Mouse (Mus musculus): ENCODE data around the gene Nt5dc2. TPM values are rescaled to one million over a fixed set of nuclear protein-coding genes. Genes with fewer than 3 reads are reported as not detected.

Gene Nt5dc2
- polyA plus RNA-seq, 1 experiment from 2014 or later = 341 TPM

DNA sequence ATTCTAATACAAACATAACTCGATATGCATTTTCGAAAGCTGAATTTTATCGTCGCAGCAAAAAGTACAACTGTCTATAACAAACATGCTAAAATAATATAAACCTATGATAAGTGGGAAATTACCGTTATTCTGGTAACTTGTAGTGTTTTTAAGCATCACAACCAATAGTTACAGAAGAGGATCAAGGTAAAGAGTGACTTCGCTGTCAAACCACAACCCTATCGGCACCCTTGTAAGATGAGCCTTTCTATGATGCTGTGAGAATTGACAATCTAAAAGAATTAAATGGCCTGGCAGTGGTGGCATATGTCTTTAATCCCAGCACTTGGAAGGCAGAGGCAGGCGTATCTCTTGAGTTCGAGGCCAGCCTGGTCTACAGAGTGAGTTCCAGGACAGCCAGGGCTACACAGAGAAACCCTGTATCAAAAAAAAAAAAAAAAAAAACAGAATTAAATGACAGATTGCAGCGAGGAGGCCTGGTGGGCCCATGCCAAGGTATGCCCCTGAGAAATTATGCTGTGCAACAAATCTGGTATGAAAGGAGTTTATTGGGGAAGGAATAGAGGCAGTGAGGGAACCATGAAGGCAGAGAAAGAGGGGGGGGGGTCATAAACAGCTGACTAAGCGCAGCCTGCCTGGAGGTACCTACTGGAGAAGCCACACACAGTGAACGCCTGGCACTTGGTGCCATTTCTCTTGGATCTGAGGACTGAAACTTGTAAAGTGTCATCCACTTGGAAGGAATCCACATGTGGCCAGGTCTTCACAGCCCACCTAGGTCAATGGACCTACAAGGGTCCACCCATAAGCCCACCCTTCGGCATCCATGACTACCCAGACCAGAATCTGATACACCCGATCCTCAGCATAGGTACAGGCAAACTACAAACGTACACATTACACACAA is 1.3 kb upstream of the Nt5dc2 start:
- Histone ChIP-seq H3K9ac (ENCODE audit: low read length) (peak overlapping the region; percentile 47), H3K27ac (replicated peaks in 1 of 2; ENCODE audit: control insufficient read depth in 1 of 2, insufficient read depth in 1 of 2, low read depth in 2 of 2, low read length in 2 of 2) (peak overlapping the region; percentile 83 to 84), H3K4me2 (ENCODE audit: low read length) (peak overlapping the region; percentile 88), H3K36me3 (ENCODE audit: control insufficient read depth, insufficient read depth, low read length) (peaks cover 9% of the 10 kb centered on the region), H3K4me1 (ENCODE audit: control insufficient read depth in 2 of 2, insufficient read depth in 2 of 2, low read length in 2 of 2) (peaks cover 30 to 49% of the 10 kb centered on the region in 2 experiments), H3K9me3 (ENCODE audit: control insufficient read depth, low read length) (no peaks in the 10 kb centered on the region), H3K4me3 (ENCODE audit: control insufficient read depth in 1 of 2, insufficient read depth in 1 of 2, low read depth in 1 of 2, low read length in 2 of 2) (peak overlapping the region; percentile 21 to 69; a peak in 3 of 4 replicates), H3K27me3 (ENCODE audit: control insufficient read depth, insufficient read depth, low read length) (no peaks in the 10 kb centered on the region)
- WGBS = 67% methylated on average over 15 of the region's 15 CpGs
- no peak for ATAC-seq (ENCODE audit: insufficient number of reproducible peaks, insufficient read depth, low FRiP score, low read depth)

DNA sequence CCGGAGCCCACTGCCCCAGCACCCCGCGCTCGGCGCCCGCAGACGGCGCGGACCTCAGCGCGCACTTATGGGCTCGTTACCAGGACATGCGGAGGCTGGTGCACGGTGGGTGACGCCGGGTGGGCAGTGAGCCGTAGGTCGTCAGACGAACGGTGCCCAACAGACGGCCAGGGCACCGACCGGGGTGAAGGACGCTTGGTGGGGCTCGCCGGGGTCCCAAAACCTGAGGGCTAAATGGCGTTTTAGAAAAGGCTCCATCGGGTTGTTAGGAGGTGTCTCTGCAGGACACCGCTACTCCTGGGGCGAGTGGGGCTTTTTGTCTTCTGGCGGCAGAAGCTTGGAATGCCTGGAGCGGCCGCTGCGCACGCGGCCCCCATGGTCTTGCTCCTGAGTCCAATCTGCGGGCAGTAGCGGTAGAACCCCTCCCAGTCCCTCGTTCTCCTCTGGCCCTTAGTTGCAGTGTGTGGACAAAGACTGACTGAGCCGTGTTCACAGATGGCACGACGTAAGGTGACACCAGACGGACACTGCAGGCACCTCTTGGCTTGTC is 494 bp downstream of the Nt5dc2 start:
- peaks cover 21% of the 10 kb centered on the region for H3K36me3 ChIP-seq (ENCODE audit: control insufficient read depth, insufficient read depth, low read length)
- peaks cover 25 to 36% of the 10 kb centered on the region in 2 experiments for H3K4me1 ChIP-seq (ENCODE audit: control insufficient read depth in 2 of 2, insufficient read depth in 2 of 2, low read length in 2 of 2)
- no peak for ATAC-seq (ENCODE audit: insufficient number of reproducible peaks, insufficient read depth, low FRiP score, low read depth)
- H3K4me3 ChIP-seq (ENCODE audit: control insufficient read depth in 1 of 2, insufficient read depth in 1 of 2, low read depth in 1 of 2, low read length in 2 of 2) = peak overlapping the region; percentile 74 to 88
- H3K9ac ChIP-seq (ENCODE audit: low read length) = peak overlapping the region; percentile 93
- WGBS = 0% methylated on average over 43 of the region's 43 CpGs
- no peaks in the 10 kb centered on the region for H3K9me3 ChIP-seq (ENCODE audit: control insufficient read depth, low read length)
- H3K27ac ChIP-seq (replicated peaks in 1 of 2; ENCODE audit: control insufficient read depth in 1 of 2, insufficient read depth in 1 of 2, low read depth in 2 of 2, low read length in 2 of 2) = peak overlapping the region; percentile 4 to 83
- H3K4me2 ChIP-seq (ENCODE audit: low read length) = peak overlapping the region; percentile 84
- H3K27me3 ChIP-seq (ENCODE audit: control insufficient read depth, insufficient read depth, low read length) = no peaks in the 10 kb centered on the region

DNA sequence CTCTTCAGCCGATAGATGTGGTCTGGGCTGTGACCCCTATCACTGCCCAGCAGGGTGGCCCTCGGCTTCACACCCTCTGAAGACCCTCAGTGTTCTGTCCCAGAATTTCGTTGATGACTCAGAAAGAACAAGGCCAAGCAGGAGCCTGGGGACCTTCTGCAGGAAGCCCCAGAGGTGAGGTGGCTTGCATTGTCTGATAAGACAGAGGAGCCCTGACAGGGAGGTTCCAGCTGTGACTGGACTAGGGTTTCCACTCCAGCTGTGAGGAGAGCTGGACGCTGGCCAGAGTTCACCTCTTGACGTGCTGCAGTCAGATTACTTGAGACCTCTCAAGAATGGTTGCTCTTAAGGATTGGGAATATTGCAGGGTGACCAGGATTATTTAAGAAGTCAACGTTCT is 1.2 kb downstream of the Nt5dc2 start:
- no peak overlapping the region for H3K27ac ChIP-seq (replicated peaks in 1 of 2; ENCODE audit: control insufficient read depth in 1 of 2, insufficient read depth in 1 of 2, low read depth in 2 of 2, low read length in 2 of 2)
- 2% methylated on average over 6 of the region's 6 CpGs for WGBS
- H3K4me1 ChIP-seq (ENCODE audit: control insufficient read depth in 2 of 2, insufficient read depth in 2 of 2, low read length in 2 of 2) = peaks cover 21 to 32% of the 10 kb centered on the region in 2 experiments
- H3K9ac ChIP-seq (ENCODE audit: low read length) = peak overlapping the region; percentile 93
- peak overlapping the region; percentile 84 for H3K4me2 ChIP-seq (ENCODE audit: low read length)
- peak overlapping the region; percentile 74 to 88 for H3K4me3 ChIP-seq (ENCODE audit: control insufficient read depth in 1 of 2, insufficient read depth in 1 of 2, low read depth in 1 of 2, low read length in 2 of 2)
- no peaks in the 10 kb centered on the region for H3K27me3 ChIP-seq (ENCODE audit: control insufficient read depth, insufficient read depth, low read length)
- no peaks in the 10 kb centered on the region for H3K9me3 ChIP-seq (ENCODE audit: control insufficient read depth, low read length)
- no peak for ATAC-seq (ENCODE audit: insufficient number of reproducible peaks, insufficient read depth, low FRiP score, low read depth)
- H3K36me3 ChIP-seq (ENCODE audit: control insufficient read depth, insufficient read depth, low read length) = peaks cover 28% of the 10 kb centered on the region

DNA sequence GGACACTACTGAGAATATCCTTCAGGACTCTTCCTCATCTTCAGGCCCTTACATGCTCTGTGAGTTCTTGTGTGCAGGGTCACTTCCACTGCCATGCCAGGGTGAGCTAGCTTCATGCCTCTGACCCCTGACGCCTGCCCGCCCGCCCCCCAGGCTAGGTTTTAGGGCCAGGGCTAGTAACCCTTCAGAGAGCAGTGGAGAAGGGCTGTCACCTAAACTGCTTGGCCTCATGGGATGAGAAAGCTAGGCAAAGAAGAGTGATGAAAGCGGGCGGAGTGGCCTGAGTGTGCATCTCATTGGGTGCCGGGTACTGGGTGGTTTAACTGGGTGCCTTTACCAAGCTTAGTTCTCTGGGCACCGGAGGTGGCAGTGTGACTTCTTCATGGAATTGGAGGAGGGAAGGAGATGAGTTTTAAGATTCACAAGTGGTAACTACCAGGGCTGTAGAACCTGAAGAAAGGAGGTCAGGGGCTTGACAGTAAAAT is 1.7 kb downstream of the Nt5dc2 start:
- ATAC-seq (ENCODE audit: insufficient number of reproducible peaks, insufficient read depth, low FRiP score, low read depth) = no peak

DNA sequence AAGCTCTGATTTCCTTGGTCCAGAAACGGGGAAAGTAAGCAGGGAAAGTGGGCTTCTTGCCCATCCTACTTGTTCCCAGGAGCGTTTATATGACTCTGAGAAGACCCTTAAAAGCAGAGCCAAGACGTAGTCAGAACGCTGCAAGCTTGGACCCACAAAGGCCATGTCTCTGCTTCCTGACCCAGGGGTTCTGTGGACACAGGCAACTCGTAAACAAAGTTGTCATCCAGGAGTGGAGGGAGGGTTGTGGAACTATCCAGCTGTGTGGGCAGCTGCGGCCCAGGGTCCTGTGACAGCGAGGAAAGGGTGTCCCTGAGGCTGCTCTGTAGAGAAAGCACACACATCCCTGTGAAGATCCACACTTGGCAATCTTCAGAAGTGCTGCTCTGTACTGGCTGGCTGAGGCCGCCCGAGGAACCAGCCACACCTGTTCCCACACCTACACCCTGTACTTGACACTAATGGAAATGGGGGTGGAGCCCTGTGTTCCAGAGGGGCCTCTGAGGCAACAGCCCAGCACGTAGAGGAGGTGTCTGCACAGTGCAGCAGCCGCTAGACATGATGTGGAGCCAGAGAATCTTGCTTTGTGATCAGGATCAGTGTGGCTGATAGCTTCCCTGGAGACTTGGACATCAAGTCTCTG is 2.3 kb downstream of the Nt5dc2 start:
- Histone ChIP-seq H3K4me3 (ENCODE audit: control insufficient read depth in 1 of 2, insufficient read depth in 1 of 2, low read depth in 1 of 2, low read length in 2 of 2) (no peak overlapping the region), H3K27ac (replicated peaks in 1 of 2; ENCODE audit: control insufficient read depth in 1 of 2, insufficient read depth in 1 of 2, low read depth in 2 of 2, low read length in 2 of 2) (no peak overlapping the region), H3K9ac (ENCODE audit: low read length) (0 out of 2 replicates have a peak overlapping the region, but pooled peaks have one; percentile 2), H3K4me1 (ENCODE audit: control insufficient read depth in 2 of 2, insufficient read depth in 2 of 2, low read length in 2 of 2) (peaks cover 19 to 27% of the 10 kb centered on the region in 2 experiments), H3K27me3 (ENCODE audit: control insufficient read depth, insufficient read depth, low read length) (no peaks in the 10 kb centered on the region), H3K36me3 (ENCODE audit: control insufficient read depth, insufficient read depth, low read length) (peaks cover 39% of the 10 kb centered on the region), H3K4me2 (ENCODE audit: low read length) (peak overlapping the region; percentile 84), H3K9me3 (ENCODE audit: control insufficient read depth, low read length) (no peaks in the 10 kb centered on the region)
- ATAC-seq (ENCODE audit: insufficient number of reproducible peaks, insufficient read depth, low FRiP score, low read depth) = no peak
- 63% methylated on average over 11 of the region's 11 CpGs for WGBS

More for the DNA sequence above, 1.7 kb downstream of the Nt5dc2 start:
- peak overlapping the region; percentile 93 for H3K9ac ChIP-seq (ENCODE audit: low read length)
- peak overlapping the region in 1 of 2 experiments; percentile 88; a peak in 1 of 4 replicates for H3K4me3 ChIP-seq (ENCODE audit: control insufficient read depth in 1 of 2, insufficient read depth in 1 of 2, low read depth in 1 of 2, low read length in 2 of 2)
- 85% methylated on average over 7 of the region's 7 CpGs for WGBS
- peak overlapping the region; percentile 84 for H3K4me2 ChIP-seq (ENCODE audit: low read length)
- peaks cover 33% of the 10 kb centered on the region for H3K36me3 ChIP-seq (ENCODE audit: control insufficient read depth, insufficient read depth, low read length)
- peaks cover 19 to 27% of the 10 kb centered on the region in 2 experiments for H3K4me1 ChIP-seq (ENCODE audit: control insufficient read depth in 2 of 2, insufficient read depth in 2 of 2, low read length in 2 of 2)
- H3K9me3 ChIP-seq (ENCODE audit: control insufficient read depth, low read length) = no peaks in the 10 kb centered on the region
- H3K27ac ChIP-seq (replicated peaks in 1 of 2; ENCODE audit: control insufficient read depth in 1 of 2, insufficient read depth in 1 of 2, low read depth in 2 of 2, low read length in 2 of 2) = no peak overlapping the region
- no peaks in the 10 kb centered on the region for H3K27me3 ChIP-seq (ENCODE audit: control insufficient read depth, insufficient read depth, low read length)

DNA sequence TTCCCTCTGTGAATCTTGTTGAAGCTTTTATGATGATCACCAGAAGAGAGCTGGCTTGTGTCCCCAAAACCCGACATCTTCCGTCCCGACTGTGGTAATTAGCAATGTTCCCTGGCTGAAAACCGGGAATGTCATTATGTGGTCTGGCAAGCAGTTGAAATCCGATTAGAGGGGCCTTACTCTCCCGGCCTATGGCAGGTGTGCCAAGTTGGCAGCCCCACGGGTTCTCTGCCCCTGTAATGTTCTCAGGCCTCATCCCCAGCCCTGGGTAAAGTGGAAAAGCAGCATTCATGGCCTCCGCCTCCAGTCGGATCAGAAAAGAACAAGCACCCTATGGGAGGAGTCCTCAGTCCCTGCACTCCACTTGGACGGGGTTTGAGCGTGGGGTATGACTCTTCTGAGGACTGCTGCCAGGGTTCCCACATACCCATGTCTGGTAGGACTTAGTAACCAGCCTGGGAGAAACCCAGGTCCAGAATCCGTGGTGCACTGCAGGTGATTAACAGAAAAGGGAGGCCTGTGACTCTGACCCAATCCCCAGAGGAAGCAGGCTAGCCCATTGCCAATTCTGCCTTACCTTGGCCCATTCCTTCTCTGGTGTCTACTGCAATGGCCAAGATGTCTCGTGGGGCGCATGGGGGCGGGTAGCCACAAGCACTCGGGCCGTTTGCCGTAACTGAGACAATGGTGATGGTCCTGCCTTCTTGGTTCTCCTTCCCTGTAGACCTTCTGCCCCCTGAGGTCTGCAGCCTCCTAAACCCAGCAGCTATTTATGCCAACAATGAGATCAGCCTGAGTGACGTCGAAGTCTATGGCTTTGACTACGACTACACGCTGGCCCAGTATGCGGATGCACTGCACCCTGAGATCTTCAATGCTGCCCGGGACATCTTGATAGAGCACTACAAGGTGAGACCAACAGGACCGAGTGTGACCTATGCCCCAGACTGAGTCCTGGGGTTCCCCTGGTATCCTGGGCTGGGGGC is 3.5 kb downstream of the Nt5dc2 start:
- no peak overlapping the region for H3K27ac ChIP-seq (replicated peaks in 1 of 2; ENCODE audit: control insufficient read depth in 1 of 2, insufficient read depth in 1 of 2, low read depth in 2 of 2, low read length in 2 of 2)
- no peak for ATAC-seq (ENCODE audit: insufficient number of reproducible peaks, insufficient read depth, low FRiP score, low read depth)
- H3K27me3 ChIP-seq (ENCODE audit: control insufficient read depth, insufficient read depth, low read length) = no peaks in the 10 kb centered on the region
- no peak overlapping the region for H3K9ac ChIP-seq (ENCODE audit: low read length)
- no peak overlapping the region for H3K4me3 ChIP-seq (ENCODE audit: control insufficient read depth in 1 of 2, insufficient read depth in 1 of 2, low read depth in 1 of 2, low read length in 2 of 2)
- no peak overlapping the region for H3K4me2 ChIP-seq (ENCODE audit: low read length)
- WGBS = 85% methylated on average over 25 of the region's 25 CpGs
- H3K9me3 ChIP-seq (ENCODE audit: control insufficient read depth, low read length) = no peaks in the 10 kb centered on the region
- peaks cover 19 to 27% of the 10 kb centered on the region in 2 experiments for H3K4me1 ChIP-seq (ENCODE audit: control insufficient read depth in 2 of 2, insufficient read depth in 2 of 2, low read length in 2 of 2)
- peaks cover 51% of the 10 kb centered on the region for H3K36me3 ChIP-seq (ENCODE audit: control insufficient read depth, insufficient read depth, low read length)
